Mouse (Mus musculus) heart, adult 2 months (tissue): ENCODE measurements around the gene Crlf3.

Experiments used
- EP300 ChIP-seq: fragments of 200-500 bp; IDR thresholded peaks from 2 replicates; pipeline ENCODE4 v1.6.1; 2011; ENCODE audit warnings: low read depth, low read length, control low read depth; ENCODE audit not compliant: insufficient read depth
- POLR2A ChIP-seq: fragments of 200-500 bp; IDR thresholded peaks from 2 replicates; pipeline ENCODE4 v1.6.1; 2011; ENCODE audit warnings: mild to moderate bottlenecking, low read depth, low read length, control low read depth; ENCODE audit not compliant: insufficient read depth

DNA sequence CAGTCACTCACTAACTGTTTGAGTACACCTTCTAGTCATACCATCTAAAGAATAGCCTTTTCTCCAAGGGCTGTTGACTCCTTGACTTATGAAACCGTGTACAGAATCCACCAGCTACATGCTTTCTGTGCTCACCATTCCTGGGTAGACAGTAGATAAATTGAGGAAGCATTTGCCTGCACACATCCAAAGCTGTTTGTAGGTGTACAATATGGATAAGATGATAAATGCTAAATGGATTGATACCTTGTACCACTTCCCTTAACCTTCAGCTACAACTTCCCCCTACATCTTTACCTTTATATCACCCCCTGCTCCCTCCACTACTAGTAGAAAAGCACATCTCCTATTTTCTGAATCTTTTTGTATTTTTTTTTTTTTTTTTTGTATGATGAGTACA, 23.6 kb upstream of the Crlf3 start:
- TF ChIP-seq POLR2A (no peak), EP300 (no peak)
